ENCODE assay signal across 28 mouse cellular contexts in genomic region chr3:127459858-127460257, GRCm38 (mm10). TPM values are rescaled to one million over a fixed set of nuclear protein-coding genes. Genes with fewer than 3 reads are reported as not detected.
DNase-seq lines count a peak whose midpoint lies in the region; ATAC-seq and TF ChIP-seq lines count a peak whose summit lies in the region.
"Had no signal": no experiment of that assay in that cellular context is flagged by ENCODE, and none has a peak within 500 bp of the region (broad histone marks: within the 10 kb centered on the region; RNA-seq: fewer than 3 reads in every experiment).

No protein-coding gene starts in this region.

- no peaks in the 10 kb centered on the region for H3K79me2 ChIP-seq in MEL (ENCODE audit: control insufficient read depth, insufficient read depth, low read length, poor library complexity)

- peaks cover 6% of the 10 kb centered on the region; the same call in 1 of the 2 replicates for H3K27me3 ChIP-seq in hindbrain, embryonic 10.5 days (ENCODE audit: insufficient read depth, poor library complexity, severe bottlenecking)
- H3K27me3 ChIP-seq in hindbrain, embryonic 16.5 days (replicated peaks; ENCODE audit: control insufficient read depth, insufficient read depth, low read length), result no peaks in the 10 kb centered on the region
- H3K27me3 ChIP-seq in MEL (ENCODE audit: control insufficient read depth in 1 of 2, insufficient read depth in 2 of 2, low read length in 2 of 2), result no peaks in the 10 kb centered on the region
- no peaks in the 10 kb centered on the region for H3K27me3 ChIP-seq in liver, embryonic 13.5 days
- H3K27me3 ChIP-seq: heart, embryonic 13.5 days; intestine, embryonic 15.5 days; Patski had no signal

- H3K27ac ChIP-seq in hindbrain, embryonic 10.5 days, result peak overlapping the region; percentile 6; the same call in 1 of the 2 replicates
- H3K27ac ChIP-seq in hindbrain, embryonic 16.5 days (ENCODE audit: low read depth, low read length), result no peak overlapping the region
- no peak overlapping the region for H3K27ac ChIP-seq in MEL (ENCODE audit: control insufficient read depth, low read depth, low read length)
- no peak overlapping the region for H3K27ac ChIP-seq in liver, embryonic 13.5 days
- H3K27ac ChIP-seq: forebrain, embryonic 13.5 days; hindbrain, postnatal 0 days; intestine, embryonic 15.5 days; midbrain, embryonic 12.5 days; neural tube, embryonic 13.5 days had no signal

- peaks cover 18% of the 10 kb centered on the region for H3K4me1 ChIP-seq in hindbrain, embryonic 10.5 days (replicated peaks)
- H3K4me1 ChIP-seq in hindbrain, embryonic 16.5 days (ENCODE audit: control insufficient read depth, insufficient read depth, low read depth, low read length), result peaks cover 5% of the 10 kb centered on the region; the same call in 1 of the 2 replicates
- H3K4me1 ChIP-seq in MEL (ENCODE audit: control insufficient read depth in 1 of 2, insufficient read depth in 2 of 2, low read length in 2 of 2), result peaks cover 22 to 35% of the 10 kb centered on the region in 2 experiments
- H3K4me1 ChIP-seq in liver, embryonic 13.5 days (replicated peaks), result peaks cover 34% of the 10 kb centered on the region

- no peak overlapping the region for H3K4me3 ChIP-seq in hindbrain, embryonic 10.5 days
- H3K4me3 ChIP-seq in hindbrain, embryonic 16.5 days (ENCODE audit: low read length), result no peak overlapping the region
- no peak overlapping the region for H3K4me3 ChIP-seq in MEL (ENCODE audit: control insufficient read depth in 1 of 2, insufficient read depth in 1 of 2, low read depth in 2 of 2, low read length in 2 of 2)
- no peak overlapping the region for H3K4me3 ChIP-seq in liver, embryonic 13.5 days (replicated peaks)
- H3K4me3 ChIP-seq: erythroblast, embryonic 14.5 days; forebrain, embryonic 13.5 days; heart, embryonic 13.5 days; intestine, embryonic 15.5 days; midbrain, embryonic 12.5 days; neural tube, embryonic 13.5 days had no signal

- no peaks in the 10 kb centered on the region for H3K36me3 ChIP-seq in hindbrain, embryonic 10.5 days
- H3K36me3 ChIP-seq in hindbrain, embryonic 16.5 days (ENCODE audit: control insufficient read depth, insufficient read depth, low read length), result no peaks in the 10 kb centered on the region
- H3K36me3 ChIP-seq in MEL (ENCODE audit: control insufficient read depth in 1 of 2, insufficient read depth in 2 of 2, low read length in 2 of 2), result peaks cover 0 to 23% of the 10 kb centered on the region in 2 experiments; a peak in 2 of 4 replicates
- no peaks in the 10 kb centered on the region for H3K36me3 ChIP-seq in liver, embryonic 13.5 days
- H3K36me3 ChIP-seq: heart, embryonic 13.5 days; intestine, embryonic 15.5 days; midbrain, embryonic 12.5 days; neural tube, embryonic 13.5 days had no signal

- TF ChIP-seq RAD21 in MEL (IDR thresholded peaks at IDR 0.05; ENCODE audit: low read depth, low read length), result no peak

- no peak overlapping the region for H3K9ac ChIP-seq in hindbrain, embryonic 16.5 days (ENCODE audit: low read depth, low read length)
- H3K9ac ChIP-seq in MEL (ENCODE audit: control insufficient read depth, low read depth, low read length, poor library complexity, severe bottlenecking), result no peak overlapping the region
- H3K9ac ChIP-seq in liver, embryonic 13.5 days, result no peak overlapping the region
- H3K9ac ChIP-seq: forebrain, embryonic 13.5 days; heart, embryonic 13.5 days; intestine, embryonic 15.5 days; lung, embryonic 14.5 days; midbrain, embryonic 12.5 days; neural tube, embryonic 13.5 days had no signal

- H3K4me2 ChIP-seq in hindbrain, embryonic 16.5 days (ENCODE audit: low read length), result no peak overlapping the region
- H3K4me2 ChIP-seq in liver, embryonic 13.5 days, result peak overlapping the region; percentile 6; the same call in 1 of the 2 replicates
- H3K4me2 ChIP-seq: forebrain, embryonic 13.5 days; intestine, embryonic 15.5 days; lung, embryonic 14.5 days; midbrain, embryonic 12.5 days; neural tube, embryonic 13.5 days had no signal

- no peaks in the 10 kb centered on the region for H3K9me3 ChIP-seq in hindbrain, embryonic 10.5 days
- H3K9me3 ChIP-seq in hindbrain, embryonic 16.5 days (ENCODE audit: control insufficient read depth, low read length), result no peaks in the 10 kb centered on the region
- no peaks in the 10 kb centered on the region for H3K9me3 ChIP-seq in MEL (replicated peaks; ENCODE audit: insufficient read depth, low read length)
- no peaks in the 10 kb centered on the region for H3K9me3 ChIP-seq in liver, embryonic 13.5 days (replicated peaks)
- H3K9me3 ChIP-seq: forebrain, embryonic 13.5 days; heart, embryonic 13.5 days; intestine, embryonic 15.5 days; midbrain, embryonic 12.5 days; neural tube, embryonic 13.5 days had no signal

- no peak for TF ChIP-seq CTCF in MEL (IDR thresholded peaks at IDR 0.05 in 2 of 3, conservative IDR thresholded peaks at IDR 0.05 in 1 of 3; ENCODE audit: control insufficient read depth in 1 of 3, insufficient read depth in 1 of 3, low read depth in 2 of 3, low read length in 3 of 3, poor library complexity in 1 of 3, severe bottlenecking in 1 of 3)

- no peak for TF ChIP-seq POLR2A in MEL (IDR thresholded peaks at IDR 0.05; ENCODE audit: control insufficient read depth in 1 of 2, insufficient read depth in 1 of 2, low read depth in 1 of 2, low read length in 2 of 2, poor library complexity in 1 of 2)

- no peak for ATAC-seq in hindbrain, embryonic 16.5 days
- peak; percentile 71 for ATAC-seq in liver, embryonic 13.5 days (ENCODE audit: low read depth)
- ATAC-seq in megakaryocyte progenitor cell, adult 5-6 weeks (replicated peaks; ENCODE audit: poor library complexity), result 0 out of 2 replicates have a peak, but pooled peaks have one; percentile 12
- ATAC-seq: forebrain, embryonic 13.5 days; hindbrain, postnatal 0 days; Patski had no signal

- DNase-seq in hindbrain, embryonic 10.5 days (ENCODE audit: low spot score), result no peak
- peak; percentile 39 for DNase-seq in MEL (ENCODE audit: low read depth, low spot score)
- DNase-seq in liver, embryonic 13.5 days, result no peak
- no peak for DNase-seq in gastrocnemius, adult 18-20 months (ENCODE audit: low spot score)
- DNase-seq in thymus, postnatal 10 days (ENCODE audit: low spot score in 2 of 2), result no peak
- DNase-seq in layer of hippocampus, postnatal 25 days (ENCODE audit: extremely low spot score in 1 of 2, low spot score in 1 of 2), result no peak
- DNase-seq: adrenal gland, postnatal 14 days; B cell, adult 2 months; cerebellum, adult 11 months; cerebellum, adult 9-11 months; gastrocnemius, postnatal 25 days; heart, adult 18-20 months; heart, postnatal 10 days; kidney, adult 2 months; kidney, postnatal 10 days; left cerebral cortex, postnatal 4 days; lung, embryonic 14.5 days; lung, postnatal 14 days had no signal

- peak; percentile 27 to 62; a peak in 3 of 4 replicates for TF ChIP-seq EP300 in MEL (IDR thresholded peaks at IDR 0.05; ENCODE audit: low read depth in 1 of 2, low read length in 2 of 2)

- WGBS in hindbrain, embryonic 10.5 days, result 32% methylated on average over 3 of the region's 3 CpGs
- 27% methylated on average over 3 of the region's 3 CpGs for WGBS in hindbrain, embryonic 16.5 days
- 4% methylated on average over 3 of the region's 3 CpGs for WGBS in liver, embryonic 13.5 days (ENCODE audit: insufficient replicate concordance)

TF ChIP-seq in MEL, 35 proteins besides CTCF, POLR2A, EP300 and RAD21 (continues in another document):
- no peak for TF ChIP-seq NELFE (IDR thresholded peaks at IDR 0.05; ENCODE audit: low read depth, low read length)
- TF ChIP-seq ZNF384 (IDR thresholded peaks at IDR 0.05; ENCODE audit: low read depth, low read length), result no peak
- no peak for TF ChIP-seq USF1 (IDR thresholded peaks at IDR 0.05; ENCODE audit: low read depth, low read length)
- TF ChIP-seq POLR2AphosphoS5 (IDR thresholded peaks at IDR 0.05; ENCODE audit: borderline replicate concordance, low read depth, low read length), result no peak
- TF ChIP-seq USF2 (IDR thresholded peaks at IDR 0.05; ENCODE audit: borderline replicate concordance in 1 of 2, insufficient read depth in 1 of 2, low read depth in 1 of 2, low read length in 2 of 2), result no peak
- TF ChIP-seq MYB (IDR thresholded peaks at IDR 0.05; ENCODE audit: low read depth, low read length), result no peak
- no peak for TF ChIP-seq BHLHE40 (IDR thresholded peaks at IDR 0.05; ENCODE audit: borderline replicate concordance, low read depth, low read length)
- no peak for TF ChIP-seq MXI1 (IDR thresholded peaks at IDR 0.05; ENCODE audit: low read depth, low read length)
- TF ChIP-seq SIN3A (IDR thresholded peaks at IDR 0.05; ENCODE audit: low read length), result peak; percentile 18; the same call in 1 of the 2 replicates
- TF ChIP-seq ETS1 (IDR thresholded peaks at IDR 0.05; ENCODE audit: low read depth, low read length), result peak; percentile 17; the same call in 1 of the 2 replicates
- TF ChIP-seq ZC3H11A (IDR thresholded peaks at IDR 0.05; ENCODE audit: low read depth, low read length), result no peak
- TF ChIP-seq SMC3 (IDR thresholded peaks at IDR 0.05; ENCODE audit: low read depth, low read length), result no peak
- TF ChIP-seq ZKSCAN1 (IDR thresholded peaks at IDR 0.05; ENCODE audit: low read depth, low read length), result no peak
- no peak for TF ChIP-seq NRF1 (IDR thresholded peaks at IDR 0.05; ENCODE audit: insufficient read depth, low read depth, low read length, poor library complexity, severe bottlenecking)
- no peak for TF ChIP-seq TBP (IDR thresholded peaks at IDR 0.05; ENCODE audit: low read depth, low read length)
- TF ChIP-seq ZMIZ1 (IDR thresholded peaks at IDR 0.05; ENCODE audit: low read depth, low read length), result no peak
- TF ChIP-seq HCFC1 (IDR thresholded peaks at IDR 0.05; ENCODE audit: low read depth, low read length), result no peak
- no peak for TF ChIP-seq KAT2A (conservative IDR thresholded peaks at IDR 0.05; ENCODE audit: low read depth, low read length)
- no peak for TF ChIP-seq CHD1 (IDR thresholded peaks at IDR 0.05; ENCODE audit: low read depth, low read length)
- no peak for TF ChIP-seq MAZ (IDR thresholded peaks at IDR 0.05; ENCODE audit: low read depth, low read length)
- no peak for TF ChIP-seq MYC (IDR thresholded peaks at IDR 0.05; ENCODE audit: low read depth, low read length)

RNA-seq across cellular contexts. Expression of gene Ank2, which starts 39.3 kb away (rescaled TPM):
- polyA plus RNA-seq in hindbrain, embryonic 10.5 days (2016; fragmentation: Nextera tagmentation; extraction: Ambion mirVana), result 43.0 and 65.3 TPM in 2 replicates
- 148 and 169 TPM in 2 replicates for polyA plus RNA-seq in hindbrain, embryonic 16.5 days (2015; fragmentation: Nextera tagmentation; extraction: Ambion mirVana)
- total RNA-seq in MEL (2012; rRNA removed), result 4.0 and 4.5 TPM in 2 replicates
- polyA plus RNA-seq in MEL (2012; ENCODE audit: insufficient read depth in 1 of 2, insufficient read length in 2 of 2, low read depth in 1 of 2, low replicate concordance in 2 of 2, missing spikeins in 1 of 2), result 1 to 10 TPM in 1 of 2 experiments, not detected in 1; 2.7 TPM
- polyA plus RNA-seq in liver, embryonic 13.5 days (2015; fragmentation: Nextera tagmentation; extraction: Ambion mirVana), result 4.9 and 6.7 TPM in 2 replicates
- not detected in 2 replicates for total RNA-seq in megakaryocyte progenitor cell, adult 5-6 weeks (2015)
- total RNA-seq in megakaryocyte progenitor cell, adult 5-6 weeks (2017), result 0.50 TPM in 1 of 2 replicates, not detected in the other
- 100 to 1,000 TPM in 1 of 2 experiments, 10 to 100 TPM in 1; 91.2 to 119 TPM for total RNA-seq in gastrocnemius, adult 18-20 months (2021)
- total RNA-seq in layer of hippocampus, postnatal 25 days (2021), result 100 to 1,000 TPM; 675 to 811 TPM

Comparison
In these comparisons a context has a peak if more than half of its experiments do, and no peak if none do; other contexts are left out.
1. RNA of gene Ank2, which starts 39.3 kb away (total RNA-seq): 675 to 811 TPM in layer of hippocampus, postnatal 25 days and 91.2 to 119 TPM in gastrocnemius, adult 18-20 months; 4.0 to 4.5 TPM in MEL and 0.50 TPM in megakaryocyte progenitor cell, adult 5-6 weeks; every median in the first group is over 10 times any median in the second.